Mouse (Mus musculus) heart, embryonic 11.5 days (tissue): Measurements from ENCODE around the gene Gcc2. TPM values are rescaled to one million over a fixed set of nuclear protein-coding genes. Genes with fewer than 3 reads are reported as not detected.

Experiments
- ATAC-seq: fragments of 200-750 bp; cut with Nextera tagmentation; replicated peaks from 2 replicates; pipeline ENCODE4 v1.8.0; 2017; ENCODE audit warnings: moderate library complexity; ENCODE audit not compliant: insufficient number of reproducible peaks, low FRiP score, low TSS enrichment
- H3K27ac ChIP-seq: fragments of 300-500 bp; sonication (generic); 2 replicates; pipeline ENCODE4 v1.5.1; 2014; ENCODE audit warnings: mild to moderate bottlenecking, low read depth, low read length
- H3K27me3 ChIP-seq: fragments of 300-500 bp; sonication (generic); 2 replicates; pipeline ENCODE4 v1.6.1; 2014; ENCODE audit warnings: mild to moderate bottlenecking, low read length, mixed read lengths; ENCODE audit not compliant: control insufficient read depth, insufficient read depth
- H3K36me3 ChIP-seq: fragments of 300-500 bp; sonication (generic); 2 replicates; pipeline ENCODE4 v1.6.1; 2014; ENCODE audit warnings: mild to moderate bottlenecking, low read length, moderate library complexity, mixed read lengths; ENCODE audit not compliant: control insufficient read depth, insufficient read depth
- H3K4me1 ChIP-seq: fragments of 300-500 bp; sonication (generic); 2 replicates; pipeline ENCODE4 v1.6.1; 2014; ENCODE audit warnings: low read length; ENCODE audit not compliant: control insufficient read depth, insufficient read depth
- H3K4me2 ChIP-seq: fragments of 300-500 bp; sonication (generic); 2 replicates; pipeline ENCODE4 v1.6.1; 2014; ENCODE audit warnings: mild to moderate bottlenecking, moderate library complexity
- H3K4me3 ChIP-seq: fragments of 300-500 bp; sonication (generic); 2 replicates; pipeline ENCODE4 v1.5.1; 2014; ENCODE audit warnings: low read depth, low read length
- H3K9ac ChIP-seq: fragments of 300-500 bp; sonication (generic); 2 replicates; pipeline ENCODE4 v1.6.1; 2014; ENCODE audit warnings: mild to moderate bottlenecking, low read depth, low read length, moderate library complexity
- H3K9me3 ChIP-seq: fragments of 300-500 bp; sonication (generic); replicated peaks from 2 replicates; pipeline ENCODE4 v1.6.1; 2016; ENCODE audit warnings: low read length; ENCODE audit not compliant: control insufficient read depth
- WGBS: fragments of 180-500 bp; shearing (Covaris S2); extraction: QIAGEN DNeasy Blood & Tissue Kit; methylation state at CpG from one replicate; pipeline ENCODE4 v1.1.7; 2014; ENCODE audit not compliant: insufficient replicate concordance; 5-methylcytosine and 5-hydroxymethylcytosine counted together
- polyA plus RNA-seq: library from polyadenylated mRNA; unstranded; fragments of >200 nt; fragmentation: Nextera tagmentation; extraction: Ambion mirVana; gene quantifications from 2 replicates; pipeline ENCODE4 v1.2.1, GENCODE M21; 2014

Gcc2 gene
- polyA plus RNA-seq, 1 experiment from 2014 or later = 42.6 TPM

- Histone ChIP-seq H3K27ac (no peak overlapping the region), H3K4me2 (no peak overlapping the region), H3K4me3 (no peak overlapping the region), H3K9me3 (no peaks in the 10 kb centered on the region), H3K4me1 (no peaks in the 10 kb centered on the region), H3K9ac (no peak overlapping the region), H3K36me3 (peaks cover 37% of the 10 kb centered on the region), H3K27me3 (no peaks in the 10 kb centered on the region)
- no peak for ATAC-seq
- 93% methylated on average over 3 of the region's 3 CpGs for WGBS
Measured at GRCm38 (mm10) chr10:58295605-58296004, 40.3 kb downstream of the Gcc2 start.

GRCm38 (mm10) chr10:58304996-58305395 lies 49.7 kb downstream of the Gcc2 start:
- H3K9me3 ChIP-seq = no peaks in the 10 kb centered on the region
- peaks cover 8% of the 10 kb centered on the region; the same call in 1 of the 2 replicates for H3K36me3 ChIP-seq
- 88% methylated on average over 7 of the region's 7 CpGs for WGBS
- H3K27me3 ChIP-seq = no peaks in the 10 kb centered on the region
- H3K4me3 ChIP-seq = no peak overlapping the region
- ATAC-seq = no peak
- no peak overlapping the region for H3K9ac ChIP-seq
- H3K4me2 ChIP-seq = no peak overlapping the region
- no peak overlapping the region for H3K27ac ChIP-seq
- no peaks in the 10 kb centered on the region for H3K4me1 ChIP-seq

GRCm38 (mm10) chr10:58306897-58307296 lies 51.6 kb downstream of the Gcc2 start:
- no peaks in the 10 kb centered on the region for H3K27me3 ChIP-seq
- H3K9me3 ChIP-seq = no peaks in the 10 kb centered on the region
- no peak overlapping the region for H3K27ac ChIP-seq
- H3K4me3 ChIP-seq = no peak overlapping the region
- no peak overlapping the region for H3K4me2 ChIP-seq
- no peaks in the 10 kb centered on the region for H3K4me1 ChIP-seq
- peaks cover 6% of the 10 kb centered on the region; the same call in 1 of the 2 replicates for H3K36me3 ChIP-seq
- ATAC-seq = no peak
- WGBS = 82% methylated on average over 3 of the region's 3 CpGs
- H3K9ac ChIP-seq = no peak overlapping the region

GRCm38 (mm10) chr10:58310791-58311190 lies 55.5 kb downstream of the Gcc2 start:
- Histone ChIP-seq H3K4me1 (no peaks in the 10 kb centered on the region), H3K27ac (no peak overlapping the region), H3K9ac (no peak overlapping the region), H3K4me2 (no peak overlapping the region), H3K27me3 (no peaks in the 10 kb centered on the region), H3K36me3 (peaks cover 9% of the 10 kb centered on the region), H3K4me3 (no peak overlapping the region), H3K9me3 (peaks cover 5% of the 10 kb centered on the region; the same call in 1 of the 2 replicates)
- ATAC-seq = no peak
- 44% methylated on average over 1 of the region's 1 CpGs for WGBS

- Histone ChIP-seq H3K27me3 (no peaks in the 10 kb centered on the region), H3K27ac (no peak overlapping the region), H3K36me3 (peaks cover 9% of the 10 kb centered on the region), H3K4me1 (no peaks in the 10 kb centered on the region), H3K4me2 (no peak overlapping the region), H3K4me3 (no peak overlapping the region), H3K9me3 (peaks cover 5% of the 10 kb centered on the region; the same call in 1 of the 2 replicates), H3K9ac (no peak overlapping the region)
- no peak for ATAC-seq
- WGBS = 93% methylated on average over 5 of the region's 5 CpGs
Measured at GRCm38 (mm10) chr10:58312887-58313286, 57.6 kb downstream of the Gcc2 start.

- Histone ChIP-seq H3K4me1 (peaks cover 8% of the 10 kb centered on the region), H3K4me3 (no peak overlapping the region), H3K36me3 (no peaks in the 10 kb centered on the region), H3K9me3 (no peaks in the 10 kb centered on the region), H3K4me2 (no peak overlapping the region), H3K27ac (no peak overlapping the region), H3K27me3 (no peaks in the 10 kb centered on the region), H3K9ac (no peak overlapping the region)
- 83% methylated on average over 3 of the region's 3 CpGs for WGBS
- ATAC-seq = no peak
Measured at GRCm38 (mm10) chr10:58320881-58321280, 65.6 kb downstream of the Gcc2 start.

GRCm38 (mm10) chr10:58322361-58323027 lies 67.2 kb downstream of the Gcc2 start:
- Histone ChIP-seq H3K27me3 (no peaks in the 10 kb centered on the region), H3K9me3 (no peaks in the 10 kb centered on the region), H3K9ac (peak overlapping the region; percentile 58), H3K4me2 (peak overlapping the region; percentile 70), H3K36me3 (no peaks in the 10 kb centered on the region), H3K4me1 (peaks cover 13% of the 10 kb centered on the region), H3K4me3 (peak overlapping the region; percentile 74), H3K27ac (peak overlapping the region; percentile 89)
- no peak for ATAC-seq
- 34% methylated on average over 6 of the region's 6 CpGs for WGBS

GRCm38 (mm10) chr10:58323028-58323991 lies 68.0 kb downstream of the Gcc2 start, which contains the start of gene Lims1:
Lims1 (plus strand) TSS chr10:58323466.
- Histone ChIP-seq H3K4me3 (peak within 1 kb of the TSS; percentile 74), H3K4me2 (peak within 1 kb of the TSS; percentile 73), H3K27me3 (no peaks in the 10 kb centered on the region), H3K36me3 (no peaks in the 10 kb centered on the region), H3K27ac (peak within 1 kb of the TSS; percentile 89), H3K4me1 (peaks cover 13% of the 10 kb centered on the region), H3K9ac (peak within 1 kb of the TSS; percentile 80), H3K9me3 (no peaks in the 10 kb centered on the region)
- peak; percentile 99 for ATAC-seq
- WGBS = under 1% methylated on average over 83 of the region's 86 CpGs
